In genomic region chr14:76947148-76947547, GRCm38 (mm10) we compare ENCODE assay signal across 11 mouse cellular contexts.
DNase-seq lines count a peak whose midpoint lies in the region; TF ChIP-seq lines count a peak whose summit lies in the region.
"Had no signal": no experiment of that assay in that cellular context is flagged by ENCODE, and none has a peak within 500 bp of the region (broad histone marks: within the 10 kb centered on the region; RNA-seq: fewer than 3 reads in every experiment).

No protein-coding gene starts in this region.

- H3K9me3 ChIP-seq in hindbrain, embryonic 10.5 days: no peaks in the 10 kb centered on the region
- H3K9me3 ChIP-seq: embryonic facial prominence, embryonic 13.5 days; liver, embryonic 13.5 days had no signal

- peak; percentile 90 to 91 for DNase-seq in adrenal gland, adult (ENCODE audit: inconsistent age in 2 of 2, low spot score in 1 of 2)
- no peak for DNase-seq in adrenal gland, postnatal 4 days (ENCODE audit: low spot score in 2 of 2)
- peak; percentile 42 for DNase-seq in urinary bladder, postnatal 14 days (ENCODE audit: low spot score)
- no peak for DNase-seq in urinary bladder, postnatal 4 days (ENCODE audit: low spot score in 2 of 2)
- peak; percentile 66 for DNase-seq in lung, adult 2 months
- peak; percentile 18 for DNase-seq in yolk sac, embryonic 10.5 days (ENCODE audit: low spot score)
- DNase-seq in layer of hippocampus, adult 9-10 months (ENCODE audit: low spot score): no peak
- no peak for DNase-seq in hindbrain, embryonic 10.5 days (ENCODE audit: low spot score)
- DNase-seq: gastrocnemius, adult 2 months; liver, embryonic 13.5 days had no signal

- no peak for TF ChIP-seq CTCF in lung, adult 2 months (IDR thresholded peaks at IDR 0.05; ENCODE audit: insufficient read depth, low read length)

- H3K27me3 ChIP-seq in hindbrain, embryonic 10.5 days (ENCODE audit: insufficient read depth, poor library complexity, severe bottlenecking): no peaks in the 10 kb centered on the region
- H3K27me3 ChIP-seq: embryonic facial prominence, embryonic 13.5 days; liver, embryonic 13.5 days had no signal

- peaks cover 15% of the 10 kb centered on the region for H3K4me1 ChIP-seq in lung, adult 2 months (ENCODE audit: control insufficient read depth, insufficient read depth, low read length)
- peaks cover 33% of the 10 kb centered on the region for H3K4me1 ChIP-seq in hindbrain, embryonic 10.5 days (replicated peaks)
- H3K4me1 ChIP-seq: liver, embryonic 13.5 days had no signal

- H3K4me3 ChIP-seq in lung, adult 2 months (replicated peaks; ENCODE audit: extremely low read depth, low read depth, low read length): no peak overlapping the region
- no peak overlapping the region for H3K4me3 ChIP-seq in hindbrain, embryonic 10.5 days
- H3K4me3 ChIP-seq: embryonic facial prominence, embryonic 13.5 days; gastrocnemius, adult 2 months; liver, embryonic 13.5 days had no signal

- TF ChIP-seq POLR2A in lung, adult 2 months (IDR thresholded peaks at IDR 0.05; ENCODE audit: borderline replicate concordance, extremely low read depth, low read depth, low read length): no peak

- H3K27ac ChIP-seq in hindbrain, embryonic 10.5 days: no peak overlapping the region
- H3K27ac ChIP-seq: embryonic facial prominence, embryonic 13.5 days; gastrocnemius, adult 2 months; liver, embryonic 13.5 days had no signal

- WGBS in lung, adult 2 months: 31% methylated on average over 3 of the region's 3 CpGs
- 66% methylated on average over 3 of the region's 3 CpGs for WGBS in hindbrain, embryonic 10.5 days

- H3K36me3 ChIP-seq in hindbrain, embryonic 10.5 days: no peaks in the 10 kb centered on the region
- H3K36me3 ChIP-seq: embryonic facial prominence, embryonic 13.5 days; liver, embryonic 13.5 days had no signal

Comparison
In these comparisons a context has a peak if more than half of its experiments do, and no peak if none do; other contexts are left out.
1. DNase-seq: peak in adrenal gland, adult (2 of 2), urinary bladder, postnatal 14 days (single experiment), lung, adult 2 months (single experiment) and yolk sac, embryonic 10.5 days (single experiment); none in adrenal gland, postnatal 4 days (0 of 2), urinary bladder, postnatal 4 days (0 of 2), layer of hippocampus, adult 9-10 months (single experiment) and hindbrain, embryonic 10.5 days (single experiment).